ENCODE assay signal across 1 mouse cellular context in the genomic region with DNA sequence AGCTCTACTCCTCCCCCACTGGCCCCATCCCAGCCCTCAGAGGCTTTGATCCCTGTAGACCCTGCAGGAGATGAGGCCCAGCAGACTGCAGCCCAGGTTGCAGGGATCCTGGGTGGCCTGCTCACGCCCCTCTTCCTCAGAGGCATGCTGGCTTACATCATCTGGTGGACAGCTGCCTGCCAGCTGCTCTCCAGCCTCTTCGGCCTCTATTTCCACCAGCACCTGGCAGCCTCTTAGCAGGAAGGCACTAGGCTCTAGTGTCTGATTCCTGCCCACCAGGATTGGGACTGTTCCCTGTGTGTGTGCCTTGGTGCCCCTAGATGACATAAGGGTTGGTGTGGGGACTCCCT.
TF ChIP-seq lines count a peak whose summit lies in the region.

No protein-coding gene starts in this region.

TF ChIP-seq in MEL, 35 proteins besides CTCF, POLR2A, EP300 and RAD21:
- no peak for TF ChIP-seq GATA1 (IDR thresholded peaks at IDR 0.05; ENCODE audit: low read depth, low read length)
- no peak for TF ChIP-seq MAZ (IDR thresholded peaks at IDR 0.05; ENCODE audit: low read depth, low read length)
- TF ChIP-seq KAT2A (conservative IDR thresholded peaks at IDR 0.05; ENCODE audit: low read depth, low read length), result no peak
- no peak for TF ChIP-seq MEF2A (IDR thresholded peaks at IDR 0.05; ENCODE audit: extremely low read depth, insufficient replicate concordance, low read depth, low read length, poor library complexity, severe bottlenecking)
- TF ChIP-seq BHLHE40 (IDR thresholded peaks at IDR 0.05; ENCODE audit: borderline replicate concordance, low read depth, low read length), result no peak
- no peak for TF ChIP-seq SIN3A (IDR thresholded peaks at IDR 0.05; ENCODE audit: low read length)
- TF ChIP-seq ETS1 (IDR thresholded peaks at IDR 0.05; ENCODE audit: low read depth, low read length), result no peak
- TF ChIP-seq USF2 (IDR thresholded peaks at IDR 0.05; ENCODE audit: borderline replicate concordance in 1 of 2, insufficient read depth in 1 of 2, low read depth in 1 of 2, low read length in 2 of 2), result no peak
- no peak for TF ChIP-seq NELFE (IDR thresholded peaks at IDR 0.05; ENCODE audit: low read depth, low read length)
- TF ChIP-seq MYB (IDR thresholded peaks at IDR 0.05; ENCODE audit: low read depth, low read length), result no peak
- no peak for TF ChIP-seq USF1 (IDR thresholded peaks at IDR 0.05; ENCODE audit: low read depth, low read length)
- no peak for TF ChIP-seq UBTF (IDR thresholded peaks at IDR 0.05; ENCODE audit: borderline replicate concordance, insufficient read depth, low read depth, low read length)
